Mouse (Mus musculus): ENCODE data around the gene Rtbdn.

Gene Rtbdn

GRCm38 (mm10) chr8:84980622-84981358 lies 34.0 kb downstream of the Rtbdn start:
- DNase-seq, result peak; percentile 93

- peak; percentile 57 for DNase-seq
These were observed 35.1 kb downstream of the Rtbdn start for GRCm38 (mm10) chr8:84981644-84982498.

GRCm38 (mm10) chr8:84982499-84983011 lies 35.8 kb downstream of the Rtbdn start:
- DNase-seq, result no peak

- peak; percentile 73 for DNase-seq
These were observed 37.7 kb downstream of the Rtbdn start for GRCm38 (mm10) chr8:84984294-84985048.

- DNase-seq, result no peak
These were observed 38.4 kb downstream of the Rtbdn start for GRCm38 (mm10) chr8:84985049-84985683.

- peak; percentile 91 for DNase-seq
These were observed 39.0 kb downstream of the Rtbdn start for GRCm38 (mm10) chr8:84985684-84986378.

- DNase-seq, result no peak
These were observed 39.7 kb downstream of the Rtbdn start for GRCm38 (mm10) chr8:84986379-84986945.

- DNase-seq, result no peak
These were observed 40.6 kb downstream of the Rtbdn start for GRCm38 (mm10) chr8:84987388-84987787.

- DNase-seq, result no peak
These were observed 41.1 kb downstream of the Rtbdn start for GRCm38 (mm10) chr8:84987903-84988302.

GRCm38 (mm10) chr8:84989311-84989731 lies 42.5 kb downstream of the Rtbdn start:
- DNase-seq, result peak; percentile 85

GRCm38 (mm10) chr8:84989810-84990209 lies 43.0 kb downstream of the Rtbdn start:
- peak; percentile 96 for DNase-seq

GRCm38 (mm10) chr8:84990349-84990748 lies 43.6 kb downstream of the Rtbdn start, which contains the start of gene Hook2:
Hook2 (plus strand) TSS chr8:84990603.
- peak; percentile 98 for DNase-seq

- DNase-seq, result peak; percentile 91
These were observed 44.0 kb downstream of the Rtbdn start for GRCm38 (mm10) chr8:84990836-84991235.

- no peak for DNase-seq
These were observed 47.6 kb downstream of the Rtbdn start for GRCm38 (mm10) chr8:84994375-84994774.

- no peak for DNase-seq
These were observed 48.9 kb downstream of the Rtbdn start for GRCm38 (mm10) chr8:84995680-84996079.

- no peak for DNase-seq
These were observed 50.2 kb downstream of the Rtbdn start for GRCm38 (mm10) chr8:84996978-84997377.

GRCm38 (mm10) chr8:84997649-84998295 lies 51.0 kb downstream of the Rtbdn start:
- peak; percentile 89 for DNase-seq
